Mouse (Mus musculus): ENCODE data around the gene Sp7.

Sp7 gene

GRCm38 (mm10) chr15:102386640-102387039, 19.7 kb upstream of the Sp7 start:
- no peak for DNase-seq

- no peak for DNase-seq
Measured at GRCm38 (mm10) chr15:102383671-102384070, 16.7 kb upstream of the Sp7 start.

- peak; percentile 93 for DNase-seq
Measured at GRCm38 (mm10) chr15:102381575-102381974, 14.6 kb upstream of the Sp7 start.

GRCm38 (mm10) chr15:102377810-102378262, 10.9 kb upstream of the Sp7 start:
- peak; percentile 91 for DNase-seq

GRCm38 (mm10) chr15:102377163-102377543, 10.2 kb upstream of the Sp7 start:
- DNase-seq = peak; percentile 96

GRCm38 (mm10) chr15:102376453-102377162, 9.6 kb upstream of the Sp7 start:
- peak; percentile 82 for DNase-seq

- DNase-seq = no peak
Measured at GRCm38 (mm10) chr15:102370727-102371126, 3.7 kb upstream of the Sp7 start.

- no peak for DNase-seq
Measured at GRCm38 (mm10) chr15:102369972-102370371, 3.0 kb upstream of the Sp7 start.

- no peak for DNase-seq
Measured at GRCm38 (mm10) chr15:102366238-102366637, 744 bp downstream of the Sp7 start.

- DNase-seq = no peak
Measured at GRCm38 (mm10) chr15:102364678-102365077, 2.3 kb downstream of the Sp7 start.

GRCm38 (mm10) chr15:102362648-102363047, 4.3 kb downstream of the Sp7 start:
- DNase-seq = peak; percentile 58

GRCm38 (mm10) chr15:102358834-102359233, 8.1 kb downstream of the Sp7 start:
- no peak for DNase-seq

- DNase-seq = no peak
Measured at GRCm38 (mm10) chr15:102358126-102358525, 8.9 kb downstream of the Sp7 start.

- DNase-seq = no peak
Measured at GRCm38 (mm10) chr15:102356501-102357325, 10.3 kb downstream of the Sp7 start.

GRCm38 (mm10) chr15:102355871-102356441, 11.0 kb downstream of the Sp7 start:
- DNase-seq = peak; percentile 66

GRCm38 (mm10) chr15:102355134-102355870, 11.7 kb downstream of the Sp7 start:
- DNase-seq = peak; percentile 76

GRCm38 (mm10) chr15:102353986-102354385, 13.0 kb downstream of the Sp7 start:
- no peak for DNase-seq

- DNase-seq = no peak
Measured at GRCm38 (mm10) chr15:102352177-102352576, 14.8 kb downstream of the Sp7 start.

- DNase-seq = no peak
Measured at GRCm38 (mm10) chr15:102350942-102351291, 16.1 kb downstream of the Sp7 start.

- peak; percentile 98 for DNase-seq
Measured at GRCm38 (mm10) chr15:102350138-102350941, 16.6 kb downstream of the Sp7 start, which contains the start of gene Aaas. Aaas (minus strand) TSS chr15:102350771.

GRCm38 (mm10) chr15:102346444-102346843, 20.5 kb downstream of the Sp7 start:
- no peak for DNase-seq

GRCm38 (mm10) chr15:102344490-102344889, 22.5 kb downstream of the Sp7 start:
- DNase-seq = no peak
